Comparison of ENCODE assay signal across 19 mouse cellular contexts in the genomic region with DNA sequence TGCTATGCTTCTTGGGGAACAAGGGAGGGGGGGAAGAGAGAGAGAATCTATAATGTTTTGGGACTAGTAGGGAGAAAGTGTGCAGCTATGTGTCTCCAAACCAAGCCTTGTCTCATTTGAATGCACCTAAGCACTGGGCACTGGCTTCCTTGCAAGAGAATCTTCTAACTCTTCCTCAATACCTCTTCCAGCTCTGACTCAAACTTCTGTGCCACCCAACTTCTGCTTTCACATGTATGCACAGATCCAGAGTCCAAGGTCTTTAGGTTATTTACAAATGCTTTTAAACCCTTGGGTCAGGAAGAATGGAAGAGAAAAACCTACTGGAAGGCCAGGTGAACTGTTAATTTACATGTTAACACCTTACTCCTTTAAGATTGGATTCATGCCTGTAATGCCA. TPM values are rescaled to one million over a fixed set of nuclear protein-coding genes. Genes with fewer than 3 reads are reported as not detected.
A peak's percentile ranks its signal among the peaks of the same experiment; 100 is the strongest.
DNase-seq lines count a peak whose midpoint lies in the region; ATAC-seq and TF ChIP-seq lines count a peak whose summit lies in the region.
"Had no signal": no experiment of that assay in that cellular context is flagged by ENCODE, and none has a peak within 500 bp of the region (broad histone marks: within the 10 kb centered on the region; RNA-seq: fewer than 3 reads in every experiment).

No protein-coding gene starts in this region.

- no peaks in the 10 kb centered on the region for H3K36me3 ChIP-seq in heart, embryonic 10.5 days
- H3K36me3 ChIP-seq in liver, adult 2 months (ENCODE audit: control insufficient read depth, insufficient read depth, low read length), result peaks cover 16% of the 10 kb centered on the region
- H3K36me3 ChIP-seq: heart, embryonic 13.5 days; midbrain, embryonic 15.5 days; neural tube, embryonic 12.5 days had no signal

- peaks cover 6% of the 10 kb centered on the region; the same call in 1 of the 2 replicates for H3K79me2 ChIP-seq in liver, adult 2 months (ENCODE audit: control insufficient read depth, insufficient read depth, low read length)

- H3K9me3 ChIP-seq in heart, embryonic 10.5 days, result no peaks in the 10 kb centered on the region
- H3K9me3 ChIP-seq: forebrain, embryonic 13.5 days; heart, embryonic 13.5 days; midbrain, embryonic 15.5 days; neural tube, embryonic 12.5 days had no signal

- peak; percentile 16 for DNase-seq in heart, embryonic 10.5 days (ENCODE audit: low spot score)
- DNase-seq in heart, postnatal 4 days, result no peak
- DNase-seq in liver, adult 2 months (ENCODE audit: extremely low read depth, low read depth, low spot score), result peak; percentile 73
- DNase-seq in liver, result no peak
- DNase-seq in urinary bladder, postnatal 36 days (ENCODE audit: low spot score in 2 of 2), result no peak

- 0 out of 2 replicates have a peak, but pooled peaks have one; percentile 47 for ATAC-seq in common myeloid progenitor, adult 5-6 weeks (replicated peaks; ENCODE audit: low read depth, poor library complexity, severe bottlenecking)
- peak; percentile 70 for ATAC-seq in megakaryocyte progenitor cell, adult 5-6 weeks (replicated peaks; ENCODE audit: poor library complexity)

- no peak overlapping the region for H3K4me3 ChIP-seq in heart, embryonic 10.5 days
- H3K4me3 ChIP-seq in liver, adult 2 months (ENCODE audit: insufficient read depth, low read depth, low read length), result peak overlapping the region; percentile 61
- H3K4me3 ChIP-seq: forebrain, embryonic 13.5 days; heart, adult 2 months; myocyte; neural tube, embryonic 12.5 days had no signal

- TF ChIP-seq CTCF in liver, adult 2 months (IDR thresholded peaks at IDR 0.05; ENCODE audit: low read depth, low read length), result no peak

- H3K27ac ChIP-seq in heart, embryonic 10.5 days, result no peak overlapping the region
- H3K27ac ChIP-seq in liver, adult 2 months (replicated peaks; ENCODE audit: insufficient read depth, low read depth, low read length), result peak overlapping the region; percentile 53
- H3K27ac ChIP-seq: forebrain, embryonic 13.5 days; heart, adult 2 months; heart, embryonic 13.5 days; midbrain, embryonic 15.5 days; neural tube, embryonic 12.5 days; stomach, postnatal 0 days had no signal

- H3K27me3 ChIP-seq in heart, embryonic 10.5 days (ENCODE audit: insufficient read depth, poor library complexity, severe bottlenecking), result peaks cover 4% of the 10 kb centered on the region
- no peaks in the 10 kb centered on the region for H3K27me3 ChIP-seq in liver, adult 2 months (ENCODE audit: control insufficient read depth, insufficient read depth, low read length)
- H3K27me3 ChIP-seq: forebrain, embryonic 13.5 days; midbrain, embryonic 15.5 days; neural tube, embryonic 12.5 days; Patski had no signal

- H3K4me1 ChIP-seq in heart, embryonic 10.5 days, result peaks cover 3% of the 10 kb centered on the region; the same call in 1 of the 2 replicates
- peaks cover 25% of the 10 kb centered on the region for H3K4me1 ChIP-seq in liver, adult 2 months (ENCODE audit: control insufficient read depth, insufficient read depth, low read length)
- H3K4me1 ChIP-seq: midbrain, embryonic 15.5 days; neural tube, embryonic 12.5 days had no signal

- H3K9ac ChIP-seq in liver, adult 2 months (ENCODE audit: low read depth, low read length), result peak overlapping the region; percentile 69
- H3K9ac ChIP-seq: forebrain, embryonic 13.5 days; heart, embryonic 13.5 days; midbrain, embryonic 15.5 days; neural tube, embryonic 12.5 days had no signal

- TF ChIP-seq POLR2A in liver, adult 2 months (IDR thresholded peaks at IDR 0.05; ENCODE audit: extremely low read depth, insufficient read depth, low read length), result no peak

RNA-seq across cellular contexts. Expression of a gene that starts 0.5 kb away (rescaled TPM):
- polyA plus RNA-seq in heart, embryonic 10.5 days (2016; fragmentation: Nextera tagmentation; extraction: Ambion mirVana), result 0.04 TPM in 1 of 2 replicates, not detected in the other
- total RNA-seq in heart, postnatal 4 days (2021), result under 1 TPM; 0.14 to 0.26 TPM
- 244 and 296 TPM in 2 replicates for total RNA-seq in liver, adult 2 months (2014; rRNA removed)
- polyA plus RNA-seq in liver, adult 2 months (2012; rRNA removed), result 56.6 and 59.0 TPM in 2 replicates
- not detected in 2 replicates for total RNA-seq in common myeloid progenitor, adult 5-6 weeks (2017)
- total RNA-seq in megakaryocyte progenitor cell, adult 5-6 weeks (2015), result not detected in 2 replicates
- total RNA-seq in megakaryocyte progenitor cell, adult 5-6 weeks (2017), result not detected in 2 replicates
- total RNA-seq: megakaryocyte-erythroid progenitor cell, adult 5-6 weeks; MEL had no signal
- polyA plus RNA-seq: forebrain, embryonic 13.5 days; hindbrain, embryonic 11.5 days; large intestine, adult 2 months; myocyte had no signal

Comparison
In these comparisons a context has a peak if more than half of its experiments do, and no peak if none do; other contexts are left out.
1. DNase-seq: peak in heart, embryonic 10.5 days (single experiment) and liver, adult 2 months (single experiment); none in heart, postnatal 4 days (single experiment), liver (single experiment) and urinary bladder, postnatal 36 days (0 of 2).
2. RNA of a gene that starts 0.5 kb away (total RNA-seq): 244 to 296 TPM in liver, adult 2 months; 0.14 to 0.26 TPM in heart, postnatal 4 days, not detected in common myeloid progenitor, adult 5-6 weeks and not detected in megakaryocyte progenitor cell, adult 5-6 weeks; every median in the first group is over 100 times any median in the second.